Mouse (Mus musculus) adrenal gland, postnatal 25 days (tissue): ENCODE measurements at regions not wholly inside any gene's neighbourhood (a gene's known extent, or its start where the extent isn't known, plus 50 kb on each side); places are given as distances from the start of the nearest gene placed in this dataset.
"Not testable (repeated sequence)": the region's sequence is repeated elsewhere in the genome, so short reads cannot be mapped to it uniquely, and the experiment has no call there.

Experiments
- DNase-seq: peaks from one replicate; pipeline ENCODE4 v3.0.0; 2021; ENCODE audit warnings: mixed read lengths

DNA sequence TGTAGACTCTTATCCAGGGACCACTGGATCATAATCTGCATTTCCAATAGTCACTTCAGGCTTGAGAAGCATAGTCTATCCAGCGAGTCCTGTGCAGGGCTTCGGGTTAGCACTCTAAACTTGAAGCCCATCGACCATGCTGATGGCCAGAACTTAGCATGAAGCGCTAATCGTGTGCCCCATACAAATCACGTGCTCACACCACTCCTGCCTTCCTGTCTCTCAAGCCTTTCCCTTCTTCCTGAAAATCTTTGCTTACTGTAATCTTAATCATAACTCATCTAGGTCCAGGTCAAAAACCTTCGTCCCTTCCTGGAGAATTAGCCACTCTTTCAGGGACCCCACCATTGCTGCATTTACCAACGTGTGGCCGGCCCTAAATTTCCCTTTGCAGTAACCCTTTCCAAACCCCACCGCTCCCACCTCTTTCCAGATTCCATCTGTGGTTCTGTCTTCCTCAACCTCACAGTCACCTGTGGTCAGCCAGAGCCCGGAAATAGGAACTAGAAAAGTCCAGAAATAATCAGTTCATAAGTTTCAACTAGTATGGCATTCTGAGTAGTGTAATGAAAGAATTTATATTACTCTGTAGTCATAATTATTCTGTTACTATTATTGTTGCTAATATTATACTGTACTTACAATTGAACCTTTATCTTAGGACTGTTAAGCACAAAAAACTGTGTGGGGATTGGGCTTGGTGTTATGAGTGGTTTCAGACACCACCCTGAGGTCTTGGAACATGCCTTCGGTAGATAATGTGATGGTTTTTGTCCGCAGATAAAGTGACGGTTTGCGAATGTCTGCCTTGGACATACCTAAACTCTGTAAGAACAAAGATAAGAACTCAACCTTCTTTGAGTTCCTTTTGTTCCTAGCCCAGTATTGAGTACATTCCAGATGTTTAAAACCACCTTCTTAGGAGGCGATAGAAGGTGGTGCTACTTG, 57.3 kb upstream of the Slc1a3 start:
- DNase-seq: no peak

- DNase-seq: not testable (repeated sequence)
These were observed 55.6 kb upstream of the Slc1a3 start for GRCm38 (mm10) chr15:8766208-8766607.

DNA sequence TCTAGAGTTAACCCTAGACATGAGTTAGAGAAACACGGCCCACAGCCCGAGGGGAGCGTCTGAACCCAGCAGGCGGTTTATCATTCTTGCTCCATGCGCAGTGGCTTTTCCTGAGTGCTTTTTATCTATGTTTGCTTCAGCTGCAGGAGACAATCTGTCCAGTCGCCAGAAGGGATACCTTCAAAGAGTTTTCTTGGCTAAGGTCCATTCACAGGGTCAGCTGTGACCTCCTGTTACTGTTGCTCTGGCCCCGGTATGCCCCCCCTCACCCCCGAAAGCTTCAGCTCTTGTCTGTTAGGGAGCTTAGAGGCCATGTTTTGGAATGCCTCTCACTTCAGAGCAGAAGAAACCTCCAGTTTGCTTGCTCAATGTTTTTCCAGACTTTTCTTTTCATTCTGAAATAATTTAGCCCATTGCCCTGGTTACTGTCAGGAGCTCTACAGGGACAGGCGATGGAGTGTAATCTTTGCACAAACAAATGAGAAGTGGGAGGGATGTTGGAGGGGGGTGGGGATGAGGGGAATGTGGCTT, 51.2 kb upstream of the Slc1a3 start:
- no peak for DNase-seq

- DNase-seq: no peak
These were observed 50.6 kb upstream of the Slc1a3 start for GRCm38 (mm10) chr15:8761132-8761531.
